Mouse (Mus musculus): Measurements from ENCODE around the gene Agmo.

DNA sequence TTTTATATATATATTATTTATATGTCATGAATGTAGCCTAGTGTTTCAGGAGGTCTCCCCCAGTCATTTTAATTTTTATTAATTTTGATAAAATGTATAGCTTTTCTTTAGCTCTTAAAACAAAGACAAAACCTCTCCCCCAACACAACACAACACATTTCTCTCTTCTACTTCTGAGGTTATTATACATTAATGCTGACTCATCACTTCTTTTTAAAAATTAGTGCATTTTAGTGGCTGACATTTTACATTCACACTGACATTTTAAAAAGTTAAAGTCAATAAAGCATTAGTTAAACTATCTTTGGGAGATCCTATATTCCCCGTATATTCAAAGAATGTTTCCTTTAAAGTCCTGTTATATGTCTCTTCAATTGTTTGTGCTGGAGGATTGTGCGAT lies 235.4 kb downstream of the Agmo start:
- TF ChIP-seq CTCF (IDR thresholded peaks at IDR 0.05; ENCODE audit: low read depth) (no peak), EP300 (IDR thresholded peaks at IDR 0.05; ENCODE audit: low read depth) (no peak)

Data from liver, postnatal 0 days (tissue).